Mouse (Mus musculus) neural tube, embryonic 14.5 days (tissue): ENCODE results near the gene Ptprr. TPM values are rescaled to one million over a fixed set of nuclear protein-coding genes. Genes with fewer than 3 reads are reported as not detected.
A peak's percentile ranks its signal among the peaks of the same experiment; 100 is the strongest.

Experiments used
- ATAC-seq: fragments of 200-750 bp; cut with Nextera tagmentation; 2 replicates; pipeline ENCODE4 v1.8.0; 2017; ENCODE audit warnings: low read depth, mild to moderate bottlenecking, moderate TSS enrichment, moderate library complexity
- H3K27ac ChIP-seq: fragments of 300-500 bp; sonication (generic); 2 replicates; pipeline ENCODE4 v1.5.1; 2014; ENCODE audit warnings: low read depth, mild to moderate bottlenecking, control low read depth, low read length, moderate library complexity, mixed read lengths
- H3K27me3 ChIP-seq: fragments of 300-500 bp; sonication (generic); 2 replicates; pipeline ENCODE4 v1.6.1; 2014; ENCODE audit warnings: low read length; ENCODE audit not compliant: control insufficient read depth, insufficient read depth
- H3K36me3 ChIP-seq: fragments of 300-500 bp; sonication (generic); 2 replicates; pipeline ENCODE4 v1.6.1; 2014; ENCODE audit warnings: low read length, mixed read lengths; ENCODE audit not compliant: control insufficient read depth, insufficient read depth
- H3K4me1 ChIP-seq: fragments of 300-500 bp; sonication (generic); 2 replicates; pipeline ENCODE4 v1.6.1; 2014; ENCODE audit warnings: low read length; ENCODE audit not compliant: control insufficient read depth, insufficient read depth
- H3K4me2 ChIP-seq: fragments of 300-500 bp; sonication (generic); 2 replicates; pipeline ENCODE4 v1.6.1; 2014; ENCODE audit warnings: mild to moderate bottlenecking, low read depth, low read length, control low read depth
- H3K4me3 ChIP-seq: fragments of 300-500 bp; sonication (generic); 2 replicates; pipeline ENCODE4 v1.5.1; 2014; ENCODE audit warnings: low read depth, low read length, control low read depth, mixed read lengths
- H3K9ac ChIP-seq: fragments of 300-500 bp; sonication (generic); replicated peaks from 2 replicates; pipeline ENCODE4 v1.6.1; 2014; ENCODE audit warnings: low read depth, mild to moderate bottlenecking, control low read depth, low read length, mixed read lengths
- H3K9me3 ChIP-seq: fragments of 300-500 bp; sonication (generic); 2 replicates; pipeline ENCODE4 v1.6.1; 2016; ENCODE audit warnings: low read length; ENCODE audit not compliant: control insufficient read depth
- WGBS: fragments of 180-500 bp; shearing (Covaris S2); extraction: QIAGEN DNeasy Blood & Tissue Kit; methylation state at CpG from one replicate; pipeline ENCODE4 v1.1.7; 2014; 5-methylcytosine and 5-hydroxymethylcytosine counted together
- polyA plus RNA-seq: library from polyadenylated mRNA; unstranded; fragments of >200 nt; fragmentation: Nextera tagmentation; extraction: Ambion mirVana; gene quantifications from 2 replicates; pipeline ENCODE4 v1.2.1, GENCODE M21; 2014

Ptprr gene
- polyA plus RNA-seq, 1 experiment from 2014 or later: 30.4 TPM

- H3K4me1 ChIP-seq: no peaks in the 10 kb centered on the region
- H3K4me2 ChIP-seq: no peak overlapping the region
- no peaks in the 10 kb centered on the region for H3K9me3 ChIP-seq
- no peak overlapping the region for H3K9ac ChIP-seq
- H3K27ac ChIP-seq: no peak overlapping the region
- H3K27me3 ChIP-seq: no peaks in the 10 kb centered on the region
- no peak overlapping the region for H3K4me3 ChIP-seq
- 89% methylated on average over 1 of the region's 1 CpGs for WGBS
- no peak for ATAC-seq
- no peaks in the 10 kb centered on the region for H3K36me3 ChIP-seq
Observed at GRCm38 (mm10) chr10:116108730-116109129, 90.7 kb downstream of the Ptprr start.

GRCm38 (mm10) chr10:116112868-116113267, 94.9 kb downstream of the Ptprr start:
- no peak overlapping the region for H3K4me2 ChIP-seq
- 96% methylated on average over 11 of the region's 11 CpGs for WGBS
- H3K9me3 ChIP-seq: no peaks in the 10 kb centered on the region
- H3K9ac ChIP-seq: no peak overlapping the region
- H3K4me1 ChIP-seq: no peaks in the 10 kb centered on the region
- no peak overlapping the region for H3K27ac ChIP-seq
- H3K27me3 ChIP-seq: no peaks in the 10 kb centered on the region
- no peaks in the 10 kb centered on the region for H3K36me3 ChIP-seq
- ATAC-seq: no peak
- H3K4me3 ChIP-seq: no peak overlapping the region

- Histone ChIP-seq H3K4me3 (no peak within 1 kb of the TSS), H3K4me1 (no peaks in the 10 kb centered on the region), H3K27me3 (no peaks in the 10 kb centered on the region), H3K4me2 (no peak within 1 kb of the TSS), H3K27ac (no peak within 1 kb of the TSS), H3K9me3 (no peaks in the 10 kb centered on the region), H3K36me3 (no peaks in the 10 kb centered on the region), H3K9ac (no peak within 1 kb of the TSS)
- 97% methylated on average over 39 of the region's 39 CpGs for WGBS
- no peak for ATAC-seq
Observed at GRCm38 (mm10) chr10:116113867-116114474, 96.0 kb downstream of the Ptprr start, which contains the start of gene 4933416C03Rik. TSS of gene 4933416C03Rik (minus strand) at chr10:116113917.

GRCm38 (mm10) chr10:116115881-116116677, 98.1 kb downstream of the Ptprr start:
- H3K36me3 ChIP-seq: no peaks in the 10 kb centered on the region

GRCm38 (mm10) chr10:116117060-116117459, 99.0 kb downstream of the Ptprr start:
- no peaks in the 10 kb centered on the region for H3K4me1 ChIP-seq
- H3K9ac ChIP-seq: no peak overlapping the region
- no peak overlapping the region for H3K27ac ChIP-seq
- no peak for ATAC-seq
- no peak overlapping the region for H3K4me2 ChIP-seq
- H3K9me3 ChIP-seq: no peaks in the 10 kb centered on the region
- 87% methylated on average over 8 of the region's 8 CpGs for WGBS
- H3K4me3 ChIP-seq: no peak overlapping the region
- no peaks in the 10 kb centered on the region for H3K27me3 ChIP-seq
- H3K36me3 ChIP-seq: no peaks in the 10 kb centered on the region

More at GRCm38 (mm10) chr10:116115881-116116677, 98.1 kb downstream of the Ptprr start:
- H3K9me3 ChIP-seq: no peaks in the 10 kb centered on the region
- ATAC-seq: no peak
- H3K4me1 ChIP-seq: no peaks in the 10 kb centered on the region
- no peak overlapping the region for H3K4me3 ChIP-seq
- no peak overlapping the region for H3K9ac ChIP-seq
- H3K27me3 ChIP-seq: no peaks in the 10 kb centered on the region
- no peak overlapping the region for H3K27ac ChIP-seq
- WGBS: 85% methylated on average over 4 of the region's 4 CpGs
- no peak overlapping the region for H3K4me2 ChIP-seq

GRCm38 (mm10) chr10:116121463-116121862, 103.5 kb downstream of the Ptprr start:
- H3K36me3 ChIP-seq: no peaks in the 10 kb centered on the region
- no peak overlapping the region for H3K27ac ChIP-seq
- H3K4me2 ChIP-seq: no peak overlapping the region
- no peaks in the 10 kb centered on the region for H3K27me3 ChIP-seq
- no peaks in the 10 kb centered on the region for H3K9me3 ChIP-seq
- no peak overlapping the region for H3K9ac ChIP-seq
- H3K4me1 ChIP-seq: no peaks in the 10 kb centered on the region
- H3K4me3 ChIP-seq: no peak overlapping the region
- ATAC-seq: no peak
- WGBS: 90% methylated on average over 2 of the region's 2 CpGs

GRCm38 (mm10) chr10:116123808-116124207, 105.8 kb downstream of the Ptprr start:
- WGBS: 64% methylated on average over 2 of the region's 2 CpGs

GRCm38 (mm10) chr10:116125364-116125763, 107.4 kb downstream of the Ptprr start:
- 71% methylated on average over 5 of the region's 5 CpGs for WGBS
- Histone ChIP-seq H3K36me3 (no peaks in the 10 kb centered on the region), H3K9ac (no peak overlapping the region)

More at GRCm38 (mm10) chr10:116123808-116124207, 105.8 kb downstream of the Ptprr start:
- Histone ChIP-seq H3K27ac (no peak overlapping the region), H3K4me1 (no peaks in the 10 kb centered on the region), H3K9ac (no peak overlapping the region), H3K9me3 (no peaks in the 10 kb centered on the region), H3K27me3 (no peaks in the 10 kb centered on the region), H3K4me3 (no peak overlapping the region), H3K4me2 (no peak overlapping the region), H3K36me3 (no peaks in the 10 kb centered on the region)
- ATAC-seq: peak; percentile 76; the same call in 1 of the 2 replicates

GRCm38 (mm10) chr10:116130401-116130800, 112.4 kb downstream of the Ptprr start:
- Histone ChIP-seq H3K4me2 (no peak overlapping the region), H3K4me3 (no peak overlapping the region), H3K9me3 (no peaks in the 10 kb centered on the region), H3K27me3 (no peaks in the 10 kb centered on the region), H3K27ac (no peak overlapping the region), H3K4me1 (no peaks in the 10 kb centered on the region), H3K36me3 (no peaks in the 10 kb centered on the region), H3K9ac (no peak overlapping the region)
- whole genome bisulfite sequencing: 82% methylated on average over 3 of the region's 3 CpGs
- no peak for ATAC-seq

More at GRCm38 (mm10) chr10:116125364-116125763, 107.4 kb downstream of the Ptprr start:
- ATAC-seq: no peak
- no peaks in the 10 kb centered on the region for H3K27me3 ChIP-seq
- no peak overlapping the region for H3K4me2 ChIP-seq
- no peaks in the 10 kb centered on the region for H3K4me1 ChIP-seq
- H3K4me3 ChIP-seq: no peak overlapping the region
- H3K9me3 ChIP-seq: no peaks in the 10 kb centered on the region
- H3K27ac ChIP-seq: no peak overlapping the region
